Comparison of ENCODE assay signal across 9 mouse cellular contexts in the genomic region with DNA sequence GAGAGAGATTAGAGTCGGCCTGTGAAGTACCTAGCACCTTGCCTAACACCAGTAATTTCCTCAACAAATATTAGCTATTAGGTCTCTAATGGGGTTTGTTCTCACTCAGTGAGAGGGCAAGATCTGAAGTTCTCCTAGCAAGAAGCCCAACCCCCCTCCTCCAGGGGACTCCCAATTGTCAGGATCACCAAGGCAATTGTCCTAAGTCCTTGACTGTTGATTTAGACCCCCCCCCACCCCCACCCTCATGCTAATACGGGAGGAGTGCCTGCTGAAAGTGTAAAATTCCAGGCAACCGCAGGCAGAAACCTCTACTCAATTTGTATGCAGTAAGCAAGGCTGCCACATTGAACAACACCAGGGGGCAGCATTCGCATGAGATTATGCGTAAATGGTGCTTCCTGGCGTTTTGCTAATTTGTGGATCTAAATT.
DNase-seq lines count a peak whose midpoint lies in the region; ATAC-seq lines count a peak whose summit lies in the region.
"Had no signal": no experiment of that assay in that cellular context is flagged by ENCODE, and none has a peak within 500 bp of the region (broad histone marks: within the 10 kb centered on the region; RNA-seq: fewer than 3 reads in every experiment).

No protein-coding gene starts in this region.

- intact Hi-C loops in heart, postnatal 10 days (cut with DNase I) = no loop called here

- no peaks in the 10 kb centered on the region for H3K9me3 ChIP-seq in limb, embryonic 10.5 days (replicated peaks)
- H3K9me3 ChIP-seq in liver, embryonic 11.5 days (ENCODE audit: control insufficient read depth, low read length) = no peaks in the 10 kb centered on the region
- H3K9me3 ChIP-seq: limb, embryonic 15.5 days had no signal

- H3K27me3 ChIP-seq in limb, embryonic 10.5 days (ENCODE audit: low read depth, poor library complexity, severe bottlenecking) = peaks cover 54% of the 10 kb centered on the region
- H3K27me3 ChIP-seq in liver, embryonic 11.5 days (replicated peaks; ENCODE audit: control insufficient read depth, insufficient read depth, low read length) = peaks cover 5% of the 10 kb centered on the region

- DNase-seq in heart, postnatal 10 days = peak; percentile 4 to 22
- no peak for DNase-seq in heart, adult 9 months (ENCODE audit: low spot score in 2 of 2)
- DNase-seq in 3T3-L1 (ENCODE audit: low read depth, low spot score) (peak; percentile 22), R1 (ENCODE audit: low read depth, low spot score) (peak; percentile 86)
- DNase-seq in limb, embryonic 10.5 days (ENCODE audit: low spot score) = peak; percentile 35
- no peak for DNase-seq in gastrocnemius, postnatal 25 days
- no peak for DNase-seq in gastrocnemius, postnatal 4 days (ENCODE audit: low spot score in 2 of 2)
- DNase-seq in liver, embryonic 11.5 days (ENCODE audit: low spot score) = no peak

- WGBS in limb, embryonic 10.5 days = 6% methylated on average over 6 of the region's 6 CpGs
- WGBS in liver, embryonic 11.5 days = 9% methylated on average over 6 of the region's 6 CpGs

- no peak for ATAC-seq in liver, embryonic 11.5 days (replicated peaks; ENCODE audit: low FRiP score)

- no peaks in the 10 kb centered on the region for H3K36me3 ChIP-seq in limb, embryonic 10.5 days
- no peaks in the 10 kb centered on the region for H3K36me3 ChIP-seq in liver, embryonic 11.5 days (ENCODE audit: control insufficient read depth, insufficient read depth, low read length)
- H3K36me3 ChIP-seq: limb, embryonic 15.5 days had no signal

- H3K27ac ChIP-seq in limb, embryonic 10.5 days = no peak overlapping the region
- no peak overlapping the region for H3K27ac ChIP-seq in liver, embryonic 11.5 days (ENCODE audit: low read depth, low read length)
- H3K27ac ChIP-seq: limb, embryonic 15.5 days had no signal

- peaks cover 26% of the 10 kb centered on the region for H3K4me1 ChIP-seq in limb, embryonic 10.5 days
- H3K4me1 ChIP-seq in liver, embryonic 11.5 days (replicated peaks; ENCODE audit: control insufficient read depth, insufficient read depth, low read length) = no peaks in the 10 kb centered on the region
- H3K4me1 ChIP-seq: limb, embryonic 15.5 days had no signal

- H3K9ac ChIP-seq in liver, embryonic 11.5 days (ENCODE audit: low read depth, low read length) = no peak overlapping the region
- H3K9ac ChIP-seq: limb, embryonic 15.5 days had no signal

- no peak overlapping the region for H3K4me3 ChIP-seq in limb, embryonic 10.5 days
- no peak overlapping the region for H3K4me3 ChIP-seq in liver, embryonic 11.5 days (ENCODE audit: low read depth, low read length)
- H3K4me3 ChIP-seq: limb, embryonic 15.5 days had no signal

- H3K4me2 ChIP-seq in liver, embryonic 11.5 days = no peak overlapping the region
- H3K4me2 ChIP-seq: limb, embryonic 15.5 days had no signal

Comparison
In these comparisons a context has a peak if more than half of its experiments do, and no peak if none do; other contexts are left out.
1. DNase-seq: peak in heart, postnatal 10 days (2 of 2), 3T3-L1 (single experiment), R1 (single experiment) and limb, embryonic 10.5 days (single experiment); none in heart, adult 9 months (0 of 2), gastrocnemius, postnatal 25 days (single experiment), gastrocnemius, postnatal 4 days (0 of 2) and liver, embryonic 11.5 days (single experiment).